Mouse (Mus musculus) mouse trophoblast stem cell (cell line): ENCODE measurements around the gene AC170998.1.

Experiments used
- in situ Hi-C, 2 experiments: fragments of 300-500 bp; cut with MseI, MboI; formaldehyde crosslinking; loops; 2 replicates in 1 of 2; 3 replicates in 1 of 2; pipeline ENCODE4 v1.15.1; 2025

AC170998.1 gene

DNA sequence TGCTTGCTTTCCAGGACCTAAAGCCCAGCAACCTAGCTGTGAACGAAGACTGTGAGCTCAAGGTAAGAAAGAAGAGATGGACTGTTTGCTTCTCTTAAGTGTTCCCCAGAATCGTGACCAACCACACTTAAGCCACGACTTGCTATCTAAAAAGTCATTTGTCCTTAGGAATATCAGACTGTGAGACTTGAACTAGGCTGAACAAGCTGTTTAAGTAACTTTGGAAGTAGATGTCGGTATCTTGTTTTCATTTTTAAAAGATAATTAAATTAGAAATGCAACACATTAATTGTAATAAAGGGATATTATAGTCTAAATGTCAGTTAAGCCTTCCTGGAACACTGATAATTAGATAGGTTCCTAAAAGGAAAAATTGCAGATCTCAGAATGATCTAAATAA is at the start of gene AC170998.1:
Gene AC170998.1 (plus strand): TSS at position 301 of the 400 bp plus-strand sequence.
- in situ Hi-C loops, result no loop called here

DNA sequence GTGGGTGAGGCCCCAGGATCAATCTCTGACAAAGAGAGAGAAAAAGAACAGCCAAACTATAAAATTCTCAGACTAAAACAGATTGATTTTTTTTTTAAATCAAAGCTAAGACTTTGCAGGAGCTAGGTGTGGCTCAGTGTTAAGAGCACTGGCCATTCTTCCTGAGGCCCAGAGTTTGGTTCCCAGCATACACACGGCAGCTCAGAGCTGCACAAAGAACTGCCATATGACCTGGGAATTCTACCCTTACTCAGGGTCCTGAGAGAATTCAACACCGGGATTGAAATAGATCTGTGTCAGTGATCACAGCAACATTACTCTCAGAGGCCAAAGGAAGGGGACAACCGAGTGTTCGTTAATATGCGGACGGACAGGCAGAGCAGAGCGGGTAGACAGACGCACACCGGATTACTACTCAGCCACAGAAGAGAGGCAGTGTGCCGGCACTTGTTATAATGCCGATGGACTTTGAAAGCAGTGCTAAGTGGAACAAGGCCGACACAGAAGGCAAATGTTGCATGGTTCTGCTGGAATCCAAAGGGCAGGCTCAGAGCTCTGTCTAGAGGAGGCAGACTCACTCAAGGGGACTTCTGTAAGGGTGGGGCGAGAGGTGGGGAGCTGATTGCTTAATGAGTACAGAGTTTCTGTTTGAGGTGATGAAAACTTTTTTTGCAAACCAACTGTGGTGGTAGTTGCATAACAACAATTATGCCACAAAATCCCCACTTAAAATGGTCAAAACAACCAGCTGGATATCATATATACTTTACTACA is 43.4 kb upstream of the AC170998.1 start:
- in situ Hi-C loops, result no loop called here

DNA sequence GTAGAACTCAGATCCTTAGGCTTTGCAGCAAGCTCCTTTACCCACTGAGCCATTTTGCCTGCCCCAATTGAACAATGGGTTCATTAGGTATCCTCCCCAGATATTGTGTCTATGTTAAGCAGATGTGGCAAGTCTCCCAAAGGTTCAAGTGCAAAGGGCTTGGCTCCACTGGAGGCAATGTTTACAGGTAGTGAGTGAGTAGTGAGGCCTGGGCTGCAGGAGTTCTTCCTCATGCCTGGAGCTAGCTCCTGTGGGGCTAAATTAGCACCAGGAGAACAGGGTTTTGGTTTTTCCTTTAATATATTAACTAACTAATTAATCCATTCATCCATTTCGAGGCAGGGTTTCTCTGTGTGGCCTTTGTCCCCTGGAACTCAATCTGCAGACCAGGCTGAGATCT is 42.3 kb upstream of the AC170998.1 start:
- in situ Hi-C loops, result no loop called here

DNA sequence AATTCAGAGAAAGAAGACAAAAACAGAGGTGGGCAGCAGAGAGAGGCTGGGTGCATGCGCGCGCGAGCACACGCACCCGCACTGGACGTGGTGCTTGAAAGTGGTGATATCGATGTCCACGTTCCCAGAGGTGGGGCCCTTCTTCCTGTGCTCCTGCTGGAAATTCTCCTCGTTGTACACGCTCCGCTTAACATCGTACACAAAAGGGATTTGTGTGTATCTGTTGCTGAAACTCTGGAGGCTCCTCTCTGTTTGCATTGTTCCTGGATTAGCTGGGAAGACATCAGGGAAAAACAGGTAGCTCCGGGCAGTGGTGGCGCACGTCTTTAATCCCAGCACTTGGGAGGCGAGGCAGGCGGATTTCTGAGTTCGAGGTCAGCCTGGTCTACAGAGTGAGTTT is 41.3 kb upstream of the AC170998.1 start:
- in situ Hi-C loops, result no loop called here

DNA sequence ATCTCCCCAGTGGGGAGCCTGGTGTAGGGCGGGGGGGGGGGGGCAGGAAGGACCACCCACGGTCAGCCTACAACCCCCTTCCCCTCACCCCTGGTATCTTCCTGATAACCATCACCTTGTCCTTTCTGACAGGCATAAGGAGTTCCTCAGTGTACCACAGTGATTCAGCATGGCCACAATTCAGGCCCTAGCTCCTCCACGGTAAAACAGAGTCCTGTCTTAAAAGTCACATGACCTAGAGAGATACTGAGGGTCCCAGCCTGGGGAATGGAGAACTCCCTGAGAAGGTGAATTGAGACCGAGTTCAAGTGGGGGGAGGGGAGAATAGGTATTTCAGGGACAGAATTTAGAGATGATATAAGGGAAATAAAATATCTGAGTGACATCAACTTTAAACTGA is 38.5 kb upstream of the AC170998.1 start:
- in situ Hi-C loops, result no loop called here

DNA sequence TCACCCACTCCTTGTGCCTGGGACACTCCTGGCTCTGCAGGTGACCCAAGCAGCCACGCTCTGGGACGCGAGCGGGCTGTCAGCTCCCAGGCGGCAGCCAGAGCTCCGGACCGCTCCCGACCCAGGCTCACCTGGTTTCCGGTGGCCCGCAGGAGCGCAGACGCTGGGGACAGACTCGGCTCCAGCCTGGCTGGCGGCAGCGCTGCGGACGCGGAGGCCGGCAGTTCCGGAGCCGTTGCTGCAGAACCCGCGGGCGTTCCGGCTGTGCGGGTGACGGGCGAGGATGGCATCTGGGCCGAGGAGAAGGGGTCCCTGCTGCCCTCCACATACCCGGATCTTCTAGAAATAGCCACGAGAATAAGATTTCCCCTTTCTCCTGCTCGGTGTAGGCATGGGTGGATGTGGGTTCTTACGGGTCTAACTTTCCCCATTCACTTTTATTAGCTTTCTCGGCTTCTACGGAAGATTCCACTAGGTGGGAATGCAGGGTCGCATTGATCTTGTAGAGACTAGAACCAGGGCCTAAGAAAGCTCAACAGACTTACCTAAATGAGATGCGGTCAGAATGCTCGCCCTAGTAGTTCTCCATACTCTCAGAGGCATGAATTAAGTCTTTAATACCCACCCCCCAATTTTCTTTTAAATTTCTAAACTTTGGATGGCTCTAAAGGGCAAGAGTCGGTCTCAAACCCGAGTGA is 36.1 kb upstream of the AC170998.1 start, which contains the start of gene Slc26a8:
Gene Slc26a8 (minus strand): TSS at position 648 of the 698 bp plus-strand sequence.
- in situ Hi-C loops, result no loop called here

DNA sequence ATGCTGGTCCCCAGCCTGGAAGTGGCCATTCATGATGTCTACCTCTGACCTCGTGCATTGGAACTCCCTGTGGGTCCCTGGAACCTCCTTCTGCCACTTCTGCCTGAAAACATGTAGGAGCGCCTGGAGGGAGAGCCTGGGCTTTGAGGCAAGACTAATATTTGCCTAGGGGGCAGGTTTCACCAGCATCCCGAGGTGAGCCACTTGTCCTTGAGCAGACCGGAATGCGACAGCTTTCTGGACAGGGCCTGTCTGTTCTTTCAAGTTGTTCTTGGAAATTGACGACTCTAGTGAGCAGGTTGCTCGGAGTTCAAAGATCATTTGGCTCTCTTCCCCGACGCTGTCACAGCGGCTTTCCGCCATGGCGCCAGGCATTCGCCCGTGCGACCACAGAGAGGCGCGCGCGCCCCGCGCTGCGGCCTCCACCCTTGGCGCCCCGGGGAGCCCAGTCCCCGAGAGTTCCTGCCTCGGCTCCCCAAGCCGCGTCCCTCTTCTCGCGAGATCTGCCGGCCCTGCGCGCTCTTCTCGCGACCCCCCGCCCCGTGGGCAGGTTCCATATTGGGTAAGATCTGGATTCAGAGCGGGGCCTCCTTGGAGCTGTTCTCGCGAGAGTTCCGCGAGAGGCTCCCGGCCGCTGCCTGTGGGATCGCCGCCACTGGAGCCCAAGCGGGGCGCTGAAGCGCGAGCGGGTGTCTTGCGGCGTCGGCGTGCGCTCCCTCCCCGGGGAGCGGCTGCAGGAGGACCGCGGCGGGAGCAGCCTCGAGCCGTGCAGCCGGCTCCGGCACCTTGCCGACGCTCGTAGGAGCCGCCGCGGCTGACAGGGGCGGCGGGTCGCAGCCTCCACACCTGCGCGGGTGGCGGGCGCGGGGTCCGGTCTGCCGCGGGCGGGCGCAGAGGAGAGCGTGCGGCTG is 34.9 kb upstream of the AC170998.1 start, which contains the start of gene Mapk14:
Gene Mapk14 (plus strand): TSS at position 554 of the 911 bp plus-strand sequence.
- in situ Hi-C loops, result no loop called here

DNA sequence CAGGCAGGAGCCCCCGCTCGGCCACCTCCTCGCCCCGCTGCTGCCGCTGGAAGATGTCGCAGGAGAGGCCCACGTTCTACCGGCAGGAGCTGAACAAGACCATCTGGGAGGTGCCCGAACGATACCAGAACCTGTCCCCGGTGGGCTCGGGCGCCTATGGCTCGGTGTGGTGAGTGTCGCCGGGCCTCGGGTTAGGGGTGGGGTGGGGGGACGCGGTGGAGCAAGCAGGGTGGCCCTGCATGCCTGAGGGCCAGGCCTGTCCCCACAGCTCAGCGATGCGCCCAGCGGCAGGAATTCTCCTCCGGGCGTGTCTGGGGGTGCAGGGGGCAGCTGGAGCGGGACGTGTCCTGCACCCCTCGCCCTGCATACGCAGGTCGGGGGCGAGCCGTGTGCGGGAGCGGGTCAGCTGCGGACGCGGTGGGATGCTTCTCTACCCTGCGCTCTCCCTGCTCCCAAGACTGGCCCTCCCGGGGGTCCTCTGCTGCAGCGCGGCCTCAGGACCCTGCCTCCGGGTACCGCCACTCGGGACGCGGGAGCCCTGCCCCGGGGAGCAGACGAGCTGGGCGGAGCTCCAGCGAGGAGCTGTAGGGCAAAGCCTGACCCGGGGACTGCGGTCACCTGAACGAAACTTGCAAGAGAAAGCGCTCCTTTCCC is 34.1 kb upstream of the AC170998.1 start:
- in situ Hi-C loops, result no loop called here

DNA sequence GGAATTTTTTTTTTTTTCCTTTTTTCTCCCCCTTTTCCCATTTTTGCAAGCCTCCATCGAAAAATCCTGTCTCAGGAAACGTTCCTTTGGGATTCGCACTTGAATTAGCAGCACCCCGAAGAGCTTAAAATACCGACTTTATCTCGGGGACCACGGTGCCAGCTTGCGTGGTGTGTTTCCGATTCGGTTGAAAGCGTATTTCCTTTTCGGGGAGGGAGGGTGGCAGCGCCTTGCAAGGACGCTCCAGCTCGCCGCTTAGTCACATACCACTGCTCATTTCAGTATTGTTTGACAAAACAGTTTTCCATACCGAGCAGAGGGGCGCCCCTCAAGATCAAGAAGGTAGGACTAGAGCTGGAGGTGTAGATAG is 33.6 kb upstream of the AC170998.1 start:
- in situ Hi-C loops, result no loop called here

DNA sequence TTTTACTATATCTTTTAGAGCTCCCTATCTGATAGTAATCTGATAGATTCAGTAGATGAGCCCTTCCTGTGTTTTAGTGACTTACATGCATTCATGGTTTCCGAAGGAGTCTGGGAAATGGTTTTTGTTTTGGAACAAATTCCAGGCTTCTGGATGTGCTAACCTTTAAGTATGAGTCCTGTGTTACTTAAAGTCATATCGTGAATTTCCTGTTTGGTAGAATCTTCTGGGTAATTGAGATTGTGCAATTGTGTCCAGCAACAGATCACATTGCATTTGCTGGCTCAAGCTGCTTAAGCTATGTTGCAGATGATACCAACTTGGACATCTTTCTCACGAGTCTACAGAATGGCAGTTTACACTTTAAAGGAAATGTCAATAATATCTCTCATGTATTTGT is 32.8 kb upstream of the AC170998.1 start:
- in situ Hi-C loops, result no loop called here

DNA sequence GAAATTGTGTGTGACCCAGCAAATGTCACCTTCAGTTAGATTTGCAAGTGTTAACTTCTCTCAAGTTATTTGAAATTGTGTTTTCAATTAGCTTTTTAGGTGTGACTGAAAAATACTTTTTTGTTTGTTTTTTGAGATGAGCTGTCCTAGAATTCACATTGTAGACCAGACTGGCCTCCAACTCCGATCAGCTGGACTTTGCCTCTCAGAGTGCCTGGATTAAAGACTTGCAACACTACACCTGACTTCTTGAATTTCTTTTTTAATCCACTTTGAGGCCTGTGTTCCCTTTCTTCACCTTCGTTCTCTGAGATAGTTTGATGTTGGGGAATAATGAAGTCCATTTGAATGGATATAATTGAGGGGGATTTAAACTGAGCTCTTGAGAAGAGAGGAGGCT is 31.8 kb upstream of the AC170998.1 start:
- in situ Hi-C loops, result no loop called here

DNA sequence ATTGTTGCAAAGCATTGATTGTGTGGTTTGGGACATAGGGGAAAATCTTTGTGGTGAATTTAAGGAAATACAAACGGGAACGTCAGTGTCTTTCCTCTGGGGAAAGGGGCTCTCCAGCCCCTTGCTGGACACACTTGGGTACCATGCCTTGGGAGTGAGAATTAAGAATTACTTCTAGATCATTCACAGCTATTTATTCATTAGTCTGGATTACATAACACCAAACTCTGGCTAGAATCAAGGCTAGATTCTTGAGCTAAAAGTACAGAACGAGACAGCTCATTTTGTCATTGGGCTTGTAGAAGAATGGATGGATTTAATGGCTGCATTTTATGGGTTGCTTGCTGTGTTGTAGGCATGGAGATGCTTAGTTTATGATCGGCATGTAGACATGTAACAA is 31.1 kb upstream of the AC170998.1 start:
- in situ Hi-C loops, result no loop called here

DNA sequence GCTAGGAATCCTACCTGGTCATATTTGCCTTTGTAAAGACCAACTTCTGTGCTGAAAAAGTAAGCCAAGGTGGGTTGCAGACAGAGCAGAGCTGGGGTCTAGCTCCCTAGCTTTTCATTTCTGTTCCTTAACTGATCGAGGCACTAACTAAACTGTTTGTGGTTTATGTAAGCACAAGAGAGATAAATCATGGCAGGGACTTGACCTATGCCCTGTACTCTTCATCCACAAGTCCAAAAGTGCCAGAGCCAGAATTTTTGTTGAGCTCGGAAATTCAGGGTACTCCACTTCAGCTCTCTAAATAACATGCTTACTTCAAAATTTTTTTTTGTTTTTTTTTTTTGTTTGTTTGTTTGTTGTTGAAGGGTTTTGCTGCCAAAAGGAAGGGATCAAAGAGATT is 29.2 kb upstream of the AC170998.1 start:
- in situ Hi-C loops, result no loop called here

DNA sequence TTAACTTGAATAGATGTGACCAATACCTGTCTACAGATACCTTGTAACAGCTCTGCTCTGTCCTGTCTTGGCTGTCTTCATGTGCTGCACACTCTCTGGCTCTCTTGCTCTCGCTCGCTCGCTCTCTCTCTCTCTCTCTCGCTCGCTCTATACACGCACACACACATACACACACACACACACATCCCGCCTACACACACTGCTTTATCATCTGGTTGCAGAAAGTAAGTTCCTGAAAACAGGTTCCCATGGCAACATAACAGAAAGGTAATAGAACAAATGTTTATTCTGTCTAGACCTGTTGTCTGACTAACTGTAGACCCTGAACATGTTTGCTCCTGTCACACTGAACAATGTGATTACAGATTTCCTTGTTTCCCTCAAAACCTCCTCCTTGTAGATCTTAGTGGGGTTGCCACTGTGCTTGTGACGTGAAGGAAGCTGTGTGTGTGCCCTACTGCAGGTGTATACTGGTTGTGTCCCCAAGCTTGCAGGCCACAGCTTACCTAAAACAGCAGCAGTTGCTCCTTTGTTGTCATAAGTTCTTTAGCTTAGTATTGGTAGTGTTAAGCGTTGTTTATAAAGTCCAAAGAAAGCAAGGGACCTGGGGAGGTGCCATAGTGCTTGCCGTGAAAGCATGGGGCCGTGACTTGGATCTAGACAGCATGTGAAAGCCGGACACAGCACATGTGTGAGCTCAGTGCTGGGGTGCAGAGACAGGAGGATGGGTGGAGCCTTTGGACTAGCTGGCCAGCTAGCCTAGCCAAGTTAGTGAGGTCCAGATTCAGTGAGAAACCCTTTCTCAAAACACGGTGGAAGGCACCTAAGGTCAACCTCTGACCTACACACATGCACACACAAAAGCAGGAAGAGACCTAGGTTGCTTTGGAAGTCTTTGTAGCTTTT is 28.3 kb upstream of the AC170998.1 start:
- in situ Hi-C loops, result no loop called here

DNA sequence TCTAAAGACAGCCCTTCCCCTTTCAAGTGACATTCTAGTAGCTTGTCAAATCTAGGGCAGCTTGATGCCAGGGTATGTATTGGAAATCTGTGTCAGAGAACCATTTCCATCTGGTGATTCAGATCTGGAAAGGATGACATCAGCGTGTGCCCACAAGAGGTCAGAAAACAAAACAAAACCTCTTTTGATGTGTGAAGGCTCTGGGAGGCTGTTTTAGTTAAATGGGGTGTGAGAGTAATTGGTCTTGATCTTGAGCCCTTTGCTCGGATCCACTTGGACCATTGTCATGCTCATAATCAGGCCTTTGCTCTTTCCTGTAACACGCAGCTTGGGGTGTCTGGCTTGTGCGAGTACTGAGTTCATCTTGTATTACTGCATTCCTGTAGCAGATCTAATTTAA is 27.6 kb upstream of the AC170998.1 start:
- in situ Hi-C loops, result no loop called here

DNA sequence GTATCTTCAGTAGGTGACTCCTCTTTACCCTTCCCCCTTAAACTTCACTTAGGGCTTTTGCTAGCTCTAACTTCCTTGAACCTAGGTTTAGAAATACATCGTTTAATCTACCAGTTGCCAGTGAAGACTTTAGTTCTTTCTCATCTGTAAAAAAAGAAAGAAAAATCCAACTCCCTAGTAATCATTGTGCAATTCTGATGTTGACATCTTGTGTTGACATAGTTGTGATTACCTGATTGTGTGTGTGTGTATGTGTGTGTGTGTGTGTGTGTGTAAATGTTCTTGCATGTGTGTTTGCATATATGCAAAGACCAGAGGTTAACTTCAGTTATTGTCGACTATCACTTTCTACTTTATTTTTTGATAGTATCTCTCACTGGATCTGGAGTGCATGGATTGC is 27.2 kb upstream of the AC170998.1 start:
- in situ Hi-C loops, result no loop called here

DNA sequence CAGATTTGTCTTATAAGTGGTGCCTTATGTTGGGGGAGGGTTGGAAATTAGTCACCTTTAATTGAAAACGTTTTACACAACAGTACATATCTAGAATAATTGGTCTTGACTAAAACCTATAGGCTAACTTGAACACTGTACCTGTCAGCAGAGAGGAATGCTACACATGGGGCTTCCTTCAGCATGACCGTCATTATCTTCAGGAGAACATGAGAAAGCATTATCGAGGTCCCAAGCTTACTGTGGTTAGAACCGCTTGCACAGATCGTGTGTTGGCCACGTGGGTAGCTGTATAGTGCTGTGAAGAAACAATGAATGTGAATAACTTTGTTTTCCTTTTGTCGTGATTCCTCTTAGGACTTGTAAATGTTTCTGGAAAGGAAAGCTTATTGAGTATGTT is 26.1 kb upstream of the AC170998.1 start:
- in situ Hi-C loops, result no loop called here

DNA sequence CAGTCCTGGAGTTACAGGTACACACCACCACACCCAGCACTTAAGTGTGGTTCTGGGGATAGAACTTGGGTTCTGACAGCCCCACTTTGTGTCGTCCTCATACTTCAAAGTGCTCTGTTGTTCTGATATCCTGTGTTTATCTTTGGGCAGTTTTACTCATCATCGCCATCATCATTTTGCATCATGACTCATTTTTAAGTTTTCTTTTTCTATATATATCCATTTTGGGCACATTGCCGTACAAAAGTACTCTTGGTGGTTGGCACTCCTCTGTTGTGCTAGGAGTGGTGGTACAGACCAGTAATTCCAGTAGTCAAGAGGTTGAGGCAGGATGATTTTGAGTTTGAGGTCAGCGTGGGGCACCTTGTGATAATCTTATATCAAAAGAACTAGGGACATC is 24.7 kb upstream of the AC170998.1 start:
- in situ Hi-C loops, result no loop called here

DNA sequence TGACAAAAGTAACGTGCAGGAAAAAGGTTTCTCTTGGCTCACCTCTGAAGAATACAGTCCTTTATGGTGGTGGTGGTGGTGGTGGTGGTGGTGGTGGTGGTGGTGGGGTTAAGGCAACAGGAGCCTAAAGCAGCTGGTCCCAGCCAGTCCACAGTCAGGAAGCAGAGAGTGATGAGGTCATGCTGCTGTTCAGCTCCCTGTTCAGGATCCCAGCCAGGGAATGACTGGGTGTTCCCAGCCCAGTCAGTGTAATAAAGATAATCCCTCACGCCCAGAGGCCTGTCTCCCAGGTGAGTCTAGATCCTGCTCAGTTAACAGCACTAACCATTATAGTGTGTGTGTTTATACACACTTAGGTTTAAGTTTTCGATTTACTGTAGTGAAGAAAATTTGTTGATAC is 24.1 kb upstream of the AC170998.1 start:
- in situ Hi-C loops, result no loop called here

DNA sequence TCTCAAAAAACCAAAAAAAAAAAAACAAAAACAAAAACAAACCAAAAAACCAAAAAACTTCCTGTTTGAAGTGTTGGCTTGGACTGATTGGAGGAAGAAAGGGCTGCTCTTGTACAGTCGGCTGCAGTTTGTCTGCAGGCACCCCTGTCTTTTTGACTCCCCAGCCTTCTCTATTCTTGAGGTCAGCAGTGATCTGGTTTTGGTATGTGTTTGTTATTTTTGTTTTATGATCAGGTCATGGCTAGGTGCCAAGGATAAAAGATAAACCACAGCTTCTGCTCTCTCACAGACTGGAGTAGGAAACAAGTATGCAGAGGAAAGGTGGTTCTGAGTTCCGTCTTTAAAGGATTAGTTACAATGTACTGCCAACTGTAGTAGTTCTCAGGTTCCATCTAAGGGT is 23.2 kb upstream of the AC170998.1 start:
- in situ Hi-C loops, result no loop called here

DNA sequence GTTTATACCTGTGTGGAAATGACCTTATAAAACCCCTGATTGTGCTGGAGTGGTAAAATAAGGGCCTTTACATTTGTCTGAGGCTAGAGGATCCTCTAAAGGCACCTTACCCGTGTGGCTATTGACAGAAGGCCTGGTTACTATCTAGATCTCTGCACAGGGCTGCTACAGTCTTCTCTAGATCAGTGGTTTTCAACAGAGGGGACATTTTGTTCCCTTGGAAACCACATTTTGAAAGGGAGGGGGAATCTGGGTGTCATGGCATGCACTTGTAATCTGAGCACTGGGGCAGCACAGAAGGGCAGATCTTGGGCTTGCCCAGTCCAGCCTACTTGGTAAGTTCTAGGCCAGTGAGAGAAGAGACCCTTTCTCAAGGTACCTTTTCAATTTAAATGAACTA is 19.2 kb upstream of the AC170998.1 start:
- in situ Hi-C loops, result no loop called here
